Mouse (Mus musculus): ENCODE data around the gene Cyp1a1. TPM values are rescaled to one million over a fixed set of nuclear protein-coding genes. Genes with fewer than 3 reads are reported as not detected.
A peak's percentile ranks its signal among the peaks of the same experiment; 100 is the strongest.

Cyp1a1 gene
- 0.05 TPM in 1 of 2 replicates, not detected in the other for polyA plus RNA-seq (2015; fragmentation: Nextera tagmentation; extraction: Ambion mirVana)

DNA sequence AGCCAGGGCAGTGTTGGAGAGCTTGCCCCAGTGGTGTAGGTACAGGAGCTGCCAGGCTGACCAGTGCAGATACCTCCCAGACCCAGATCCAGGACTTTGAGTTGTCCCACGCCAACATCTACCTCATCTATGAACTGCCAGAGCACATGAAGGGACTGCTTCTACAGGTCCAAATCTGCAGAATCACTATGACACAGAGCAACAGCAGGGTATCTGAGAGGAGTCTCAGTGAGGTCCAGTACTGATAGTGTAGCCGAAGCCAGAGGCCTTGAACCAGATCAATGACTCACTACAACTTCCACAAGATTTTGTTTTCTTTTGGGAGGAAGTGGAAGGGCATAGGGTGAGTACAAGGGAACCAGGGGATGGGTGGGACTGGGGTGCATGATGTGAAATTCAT, at the start of gene Cyp1a1:
Gene Cyp1a1 (plus strand): TSS at position 178 of the 400 bp plus-strand sequence.
- Histone ChIP-seq H3K4me3 (replicated peaks; ENCODE audit: low read length) (no peak within 1 kb of the TSS), H3K27me3 (ENCODE audit: control insufficient read depth, insufficient read depth, low read length) (no peaks in the 10 kb centered on the region), H3K9ac (ENCODE audit: low read length) (no peak within 1 kb of the TSS), H3K4me1 (ENCODE audit: control insufficient read depth, insufficient read depth, low read length) (no peaks in the 10 kb centered on the region), H3K9me3 (replicated peaks; ENCODE audit: control insufficient read depth, low read length) (no peaks in the 10 kb centered on the region), H3K36me3 (ENCODE audit: control insufficient read depth, insufficient read depth, low read length) (no peaks in the 10 kb centered on the region), H3K4me2 (ENCODE audit: low read depth, low read length) (no peak within 1 kb of the TSS), H3K27ac (ENCODE audit: low read length) (no peak within 1 kb of the TSS)
- WGBS = 86% methylated on average over 2 of the region's 2 CpGs
- ATAC-seq (ENCODE audit: insufficient read depth, low FRiP score) = no peak

DNA sequence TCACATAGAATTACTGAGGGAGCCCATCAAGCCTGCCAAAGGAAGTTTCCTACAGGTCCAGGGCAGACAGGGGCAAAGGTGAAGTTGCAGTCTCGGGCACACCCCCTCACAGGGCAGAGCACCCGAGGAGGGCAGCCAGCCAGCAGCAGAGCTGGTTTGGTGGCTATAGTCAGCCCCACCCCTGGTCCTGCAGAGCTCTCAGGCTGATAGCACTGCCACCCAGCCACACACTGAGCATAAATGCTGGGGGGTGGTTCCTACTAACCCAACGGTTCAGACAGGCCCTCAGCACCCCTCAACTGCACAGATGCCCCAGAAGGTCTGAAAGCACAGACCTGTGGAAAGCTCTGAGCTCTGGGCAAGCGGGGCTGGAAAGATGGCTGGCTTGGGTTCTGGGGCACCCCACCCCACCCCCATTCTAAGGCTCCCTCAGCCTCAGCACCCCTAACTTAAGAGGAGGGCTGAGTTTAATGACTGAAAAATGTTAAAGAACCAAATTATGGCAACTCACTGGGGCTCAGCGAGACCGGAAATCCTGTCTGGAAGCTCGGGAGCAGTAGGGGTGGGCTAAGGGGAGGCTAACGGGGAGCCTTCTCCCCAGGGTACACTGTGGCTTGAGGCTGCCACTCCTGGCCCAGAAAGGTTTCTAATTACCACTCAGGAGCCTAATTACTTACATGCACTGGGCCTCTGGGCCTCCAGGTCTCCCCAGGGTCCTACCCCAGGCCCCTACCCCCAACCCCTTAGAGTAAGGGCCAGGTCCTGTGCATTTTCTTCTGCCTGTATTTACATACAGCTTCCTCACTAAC, 48.9 kb upstream of the Cyp1a1 start:
- Histone ChIP-seq H3K9me3 (replicated peaks; ENCODE audit: control insufficient read depth, low read length) (no peaks in the 10 kb centered on the region), H3K27me3 (ENCODE audit: control insufficient read depth, insufficient read depth, low read length) (no peaks in the 10 kb centered on the region), H3K4me1 (ENCODE audit: control insufficient read depth, insufficient read depth, low read length) (peaks cover 68% of the 10 kb centered on the region), H3K4me3 (replicated peaks; ENCODE audit: low read length) (peak overlapping the region; percentile 20; the same call in 1 of the 2 replicates), H3K36me3 (ENCODE audit: control insufficient read depth, insufficient read depth, low read length) (no peaks in the 10 kb centered on the region), H3K9ac (ENCODE audit: low read length) (peak overlapping the region; percentile 59), H3K27ac (ENCODE audit: low read length) (peak overlapping the region; percentile 95), H3K4me2 (ENCODE audit: low read depth, low read length) (peak overlapping the region; percentile 57)
- 33% methylated on average over 8 of the region's 8 CpGs for WGBS
- peak; percentile 87 for ATAC-seq (ENCODE audit: insufficient read depth, low FRiP score)

DNA sequence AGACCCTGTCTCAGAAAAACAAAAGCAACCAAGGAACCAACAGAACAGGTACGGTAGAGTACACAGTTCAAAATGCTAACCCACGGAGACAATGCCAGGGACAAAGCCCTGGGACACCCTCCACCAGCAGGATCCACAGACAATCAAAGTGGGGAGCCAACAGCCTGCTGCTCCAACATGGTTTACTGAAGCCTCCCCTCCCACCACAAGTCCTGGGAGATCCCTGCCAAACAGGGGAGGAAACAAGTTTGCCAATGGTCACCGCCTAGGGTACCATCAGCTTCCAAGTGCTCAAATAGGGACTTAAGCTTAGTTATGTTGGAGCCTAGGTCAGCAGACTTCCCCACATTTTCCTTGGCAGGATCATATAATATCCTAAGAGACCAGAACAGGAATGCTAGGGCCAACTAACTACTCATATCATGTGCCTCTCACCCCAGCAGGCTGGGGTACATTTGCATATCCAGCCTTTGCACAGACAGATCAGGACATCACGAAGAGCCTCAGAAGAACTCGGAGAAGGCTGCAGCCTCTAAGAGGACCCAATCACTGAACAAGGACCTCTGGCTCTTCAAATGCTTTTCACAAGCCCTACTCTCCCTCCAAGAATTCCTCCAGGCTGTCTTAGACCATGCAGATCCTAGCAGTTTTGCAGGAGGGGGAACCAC, 47.9 kb upstream of the Cyp1a1 start:
- Histone ChIP-seq H3K4me2 (ENCODE audit: low read depth, low read length) (peak overlapping the region; percentile 57), H3K27me3 (ENCODE audit: control insufficient read depth, insufficient read depth, low read length) (no peaks in the 10 kb centered on the region), H3K4me3 (replicated peaks; ENCODE audit: low read length) (peak overlapping the region; percentile 32), H3K9ac (ENCODE audit: low read length) (peak overlapping the region; percentile 59), H3K36me3 (ENCODE audit: control insufficient read depth, insufficient read depth, low read length) (no peaks in the 10 kb centered on the region), H3K9me3 (replicated peaks; ENCODE audit: control insufficient read depth, low read length) (no peaks in the 10 kb centered on the region), H3K4me1 (ENCODE audit: control insufficient read depth, insufficient read depth, low read length) (peaks cover 69% of the 10 kb centered on the region), H3K27ac (ENCODE audit: low read length) (peak overlapping the region; percentile 95)
- WGBS = 60% methylated on average over 5 of the region's 5 CpGs
- ATAC-seq (ENCODE audit: insufficient read depth, low FRiP score) = no peak

DNA sequence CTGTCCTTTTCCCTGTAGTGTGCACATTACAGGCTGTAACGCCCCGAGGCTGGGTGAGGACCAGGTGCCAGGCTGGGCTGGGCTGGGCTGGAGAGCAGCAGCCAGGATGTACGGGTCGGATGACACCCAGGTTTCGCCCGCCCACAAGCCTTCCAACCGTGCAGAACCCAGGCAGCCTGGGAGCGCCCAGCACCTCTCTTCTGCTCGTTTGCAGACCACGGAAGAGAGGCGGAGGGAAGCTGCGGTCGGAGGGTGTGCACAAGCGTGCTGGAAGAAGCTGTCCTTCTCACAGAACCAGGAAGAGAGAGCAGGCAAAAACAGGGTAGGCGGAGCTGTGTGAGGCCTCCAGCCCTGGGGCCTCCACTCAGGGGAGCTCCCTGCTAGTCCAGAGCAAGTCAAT, 47.3 kb upstream of the Cyp1a1 start:
- Histone ChIP-seq H3K4me2 (ENCODE audit: low read depth, low read length) (peak overlapping the region; percentile 57), H3K36me3 (ENCODE audit: control insufficient read depth, insufficient read depth, low read length) (no peaks in the 10 kb centered on the region), H3K4me1 (ENCODE audit: control insufficient read depth, insufficient read depth, low read length) (peaks cover 69% of the 10 kb centered on the region), H3K4me3 (replicated peaks; ENCODE audit: low read length) (peak overlapping the region; percentile 32), H3K27ac (ENCODE audit: low read length) (peak overlapping the region; percentile 95), H3K9ac (ENCODE audit: low read length) (peak overlapping the region; percentile 59), H3K27me3 (ENCODE audit: control insufficient read depth, insufficient read depth, low read length) (no peaks in the 10 kb centered on the region), H3K9me3 (replicated peaks; ENCODE audit: control insufficient read depth, low read length) (no peaks in the 10 kb centered on the region)
- ATAC-seq (ENCODE audit: insufficient read depth, low FRiP score) = peak; percentile 61
- 4% methylated on average over 15 of the region's 15 CpGs for WGBS

DNA sequence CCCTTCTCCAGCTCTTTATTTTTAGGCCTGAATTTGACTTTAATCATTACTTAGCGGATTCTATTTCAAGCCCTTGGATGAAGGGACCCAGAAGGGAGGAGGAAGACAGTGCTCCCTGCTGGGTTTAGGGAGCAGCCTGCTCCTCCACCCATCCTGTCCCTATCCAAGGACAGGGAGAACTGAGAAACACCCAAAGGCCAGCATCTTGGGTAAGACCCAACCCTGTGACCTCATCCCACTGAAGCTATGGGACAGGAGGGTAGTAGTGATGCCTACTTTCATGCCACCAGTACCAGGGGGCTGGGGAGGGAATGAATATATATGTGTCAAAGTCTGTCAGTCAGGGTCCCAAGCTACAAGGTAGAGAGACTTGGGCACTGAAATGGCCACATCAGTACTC, 46.7 kb upstream of the Cyp1a1 start:
- 42% methylated on average over 1 of the region's 1 CpGs for WGBS
- no peaks in the 10 kb centered on the region for H3K27me3 ChIP-seq (ENCODE audit: control insufficient read depth, insufficient read depth, low read length)
- no peaks in the 10 kb centered on the region for H3K36me3 ChIP-seq (ENCODE audit: control insufficient read depth, insufficient read depth, low read length)
- H3K4me1 ChIP-seq (ENCODE audit: control insufficient read depth, insufficient read depth, low read length) = peaks cover 69% of the 10 kb centered on the region
- H3K9me3 ChIP-seq (replicated peaks; ENCODE audit: control insufficient read depth, low read length) = no peaks in the 10 kb centered on the region
- peak overlapping the region; percentile 32; the same call in 1 of the 2 replicates for H3K4me3 ChIP-seq (replicated peaks; ENCODE audit: low read length)
- no peak for ATAC-seq (ENCODE audit: insufficient read depth, low FRiP score)
- peak overlapping the region; percentile 59 for H3K9ac ChIP-seq (ENCODE audit: low read length)
- peak overlapping the region; percentile 95 for H3K27ac ChIP-seq (ENCODE audit: low read length)
- peak overlapping the region; percentile 57 for H3K4me2 ChIP-seq (ENCODE audit: low read depth, low read length)

DNA sequence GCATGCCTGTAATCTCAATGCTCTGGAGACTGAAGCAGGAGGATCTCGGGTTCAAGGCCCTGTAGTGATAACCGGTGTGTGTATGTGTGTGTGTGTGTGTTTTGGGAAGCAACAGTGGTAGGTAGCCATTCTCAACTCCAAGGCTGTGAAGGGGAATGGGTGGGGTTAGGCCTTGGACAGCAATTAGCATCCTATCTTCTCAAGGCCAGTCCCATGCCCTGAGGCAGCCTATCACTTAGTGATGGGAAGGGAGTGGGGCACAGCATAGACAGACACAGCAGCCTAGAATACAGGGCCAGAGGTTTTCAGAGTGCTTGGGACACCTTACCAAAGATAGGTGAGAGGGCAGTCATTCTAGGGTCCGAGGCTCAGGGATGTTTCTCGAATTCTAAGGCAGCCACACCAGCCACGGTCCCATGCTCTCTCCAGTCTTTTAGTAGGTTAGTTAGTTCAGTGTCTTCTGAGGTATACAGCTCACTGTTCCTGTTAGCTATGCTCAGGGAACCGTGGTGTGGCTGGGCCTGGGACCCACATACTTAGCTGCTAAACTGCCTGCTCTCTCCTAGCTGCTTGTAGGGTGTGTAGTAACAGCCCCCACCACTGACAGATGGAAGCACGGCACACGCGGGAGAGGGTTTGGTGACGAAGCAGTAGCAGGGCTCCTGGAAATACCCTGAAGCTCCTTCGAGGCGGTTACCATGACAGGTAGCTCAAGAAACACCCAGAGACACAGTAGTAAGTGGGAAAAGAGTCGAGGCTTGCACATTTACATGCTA, 45.8 kb upstream of the Cyp1a1 start:
- ATAC-seq (ENCODE audit: insufficient read depth, low FRiP score) = no peak
- no peaks in the 10 kb centered on the region for H3K9me3 ChIP-seq (replicated peaks; ENCODE audit: control insufficient read depth, low read length)
- H3K27me3 ChIP-seq (ENCODE audit: control insufficient read depth, insufficient read depth, low read length) = no peaks in the 10 kb centered on the region
- peaks cover 73% of the 10 kb centered on the region for H3K4me1 ChIP-seq (ENCODE audit: control insufficient read depth, insufficient read depth, low read length)
- H3K4me2 ChIP-seq (ENCODE audit: low read depth, low read length) = no peak overlapping the region; the same call in 1 of the 2 replicates
- H3K27ac ChIP-seq (ENCODE audit: low read length) = 0 out of 2 replicates have a peak overlapping the region, but pooled peaks have one; percentile 95
- H3K36me3 ChIP-seq (ENCODE audit: control insufficient read depth, insufficient read depth, low read length) = no peaks in the 10 kb centered on the region
- peak overlapping the region; percentile 2; the same call in 1 of the 2 replicates for H3K9ac ChIP-seq (ENCODE audit: low read length)
- H3K4me3 ChIP-seq (replicated peaks; ENCODE audit: low read length) = no peak overlapping the region
- 81% methylated on average over 13 of the region's 13 CpGs for WGBS

DNA sequence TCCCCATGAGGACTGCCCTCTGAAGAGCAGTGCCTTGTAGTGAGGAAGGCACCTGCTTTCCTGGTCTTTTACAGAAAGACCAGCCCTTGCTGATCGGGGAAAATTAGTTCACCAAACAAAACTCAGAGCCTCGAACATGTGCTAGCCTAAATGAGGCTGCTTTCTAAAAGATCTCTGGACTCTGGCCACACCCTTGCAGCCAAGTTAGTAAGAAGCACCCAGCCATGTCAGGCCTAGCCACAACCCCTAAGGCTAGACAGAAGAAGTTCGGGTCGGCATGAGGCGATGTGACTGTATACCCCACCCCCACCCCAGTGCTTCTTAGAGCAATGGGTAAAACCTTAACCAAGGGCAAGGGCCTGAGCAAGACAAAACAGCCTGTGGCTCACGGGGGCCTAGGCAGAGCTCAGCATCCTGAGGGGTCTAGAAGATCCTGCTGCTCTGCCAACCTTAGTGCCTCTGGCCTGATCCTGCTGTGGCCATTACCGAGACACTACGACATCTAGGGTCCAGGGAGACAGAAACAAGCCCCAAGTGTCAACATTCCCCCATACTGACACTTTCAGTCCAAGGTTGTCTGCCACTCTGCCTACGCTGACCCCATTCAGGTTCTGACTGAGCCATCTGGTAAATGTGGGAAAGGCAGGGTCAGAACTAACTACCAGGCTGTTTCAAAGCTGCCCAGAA, 44.4 kb upstream of the Cyp1a1 start:
- Histone ChIP-seq H3K27me3 (ENCODE audit: control insufficient read depth, insufficient read depth, low read length) (no peaks in the 10 kb centered on the region), H3K4me3 (replicated peaks; ENCODE audit: low read length) (peak overlapping the region; percentile 88), H3K36me3 (ENCODE audit: control insufficient read depth, insufficient read depth, low read length) (no peaks in the 10 kb centered on the region), H3K4me1 (ENCODE audit: control insufficient read depth, insufficient read depth, low read length) (peaks cover 63% of the 10 kb centered on the region), H3K4me2 (ENCODE audit: low read depth, low read length) (peak overlapping the region; percentile 65), H3K9me3 (replicated peaks; ENCODE audit: control insufficient read depth, low read length) (no peaks in the 10 kb centered on the region), H3K27ac (ENCODE audit: low read length) (peak overlapping the region; percentile 97), H3K9ac (ENCODE audit: low read length) (peak overlapping the region; percentile 99)
- no peak for ATAC-seq (ENCODE audit: insufficient read depth, low FRiP score)
- WGBS = 49% methylated on average over 9 of the region's 9 CpGs

DNA sequence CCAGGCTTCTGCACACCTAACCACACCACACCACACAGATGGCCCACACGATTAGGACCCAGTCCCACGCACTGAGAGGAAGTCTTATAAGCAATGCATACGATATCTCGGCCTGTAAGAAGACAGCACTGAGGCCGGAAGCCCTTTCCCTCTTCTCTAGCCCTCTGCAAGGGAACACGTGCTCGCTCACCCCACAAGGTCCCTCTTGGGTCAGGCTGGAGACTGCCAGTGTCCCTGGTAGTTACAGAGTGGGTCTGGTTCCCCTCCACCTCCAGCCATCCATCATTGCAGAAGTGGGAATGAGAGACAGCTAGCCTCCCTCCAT, 43.9 kb upstream of the Cyp1a1 start:
- peak overlapping the region; percentile 65 for H3K4me2 ChIP-seq (ENCODE audit: low read depth, low read length)
- ATAC-seq (ENCODE audit: insufficient read depth, low FRiP score) = no peak
- H3K36me3 ChIP-seq (ENCODE audit: control insufficient read depth, insufficient read depth, low read length) = no peaks in the 10 kb centered on the region
- H3K9ac ChIP-seq (ENCODE audit: low read length) = peak overlapping the region; percentile 99
- 25% methylated on average over 7 of the region's 7 CpGs for WGBS
- H3K9me3 ChIP-seq (replicated peaks; ENCODE audit: control insufficient read depth, low read length) = no peaks in the 10 kb centered on the region
- peak overlapping the region; percentile 97 for H3K27ac ChIP-seq (ENCODE audit: low read length)
- no peaks in the 10 kb centered on the region for H3K27me3 ChIP-seq (ENCODE audit: control insufficient read depth, insufficient read depth, low read length)
- H3K4me1 ChIP-seq (ENCODE audit: control insufficient read depth, insufficient read depth, low read length) = peaks cover 58% of the 10 kb centered on the region
- H3K4me3 ChIP-seq (replicated peaks; ENCODE audit: low read length) = peak overlapping the region; percentile 88
